Mouse (Mus musculus): Measurements from ENCODE around the gene Mup9.
"Not testable (repeated sequence)": the region's sequence is repeated elsewhere in the genome, so short reads cannot be mapped to it uniquely, and the experiment has no call there.

Gene Mup9

GRCm38 (mm10) chr4:60421852-60422251, at the start of gene Mup9:
TSS of gene Mup9 (minus strand) at chr4:60421952.
- DNase-seq (ENCODE audit: low spot score) = not testable (repeated sequence)

Data from yolk sac, embryonic 10.5 days (tissue).